ENCODE assay signal across 17 mouse cellular contexts in the genomic region with DNA sequence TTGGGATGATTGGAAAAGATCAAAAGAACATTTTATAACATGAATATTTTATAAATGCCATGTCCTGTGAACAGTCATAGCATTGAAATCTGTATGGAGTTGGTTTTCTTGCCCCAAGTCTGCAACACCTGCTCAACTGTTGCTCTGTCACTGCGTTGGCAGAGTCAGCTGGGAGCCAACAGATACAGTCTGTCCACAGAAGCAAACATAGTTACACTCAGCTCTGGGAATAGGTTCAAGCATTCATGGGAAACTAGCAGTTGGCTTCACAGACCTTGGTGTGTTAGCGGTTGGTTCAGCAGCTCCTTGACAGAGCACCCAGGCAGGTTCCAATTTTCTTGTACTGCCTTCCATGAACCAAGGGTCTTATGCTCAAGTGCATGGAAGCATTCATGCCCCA. TPM values are rescaled to one million over a fixed set of nuclear protein-coding genes. Genes with fewer than 3 reads are reported as not detected.
DNase-seq lines count a peak whose midpoint lies in the region; ATAC-seq lines count a peak whose summit lies in the region.
"Had no signal": no experiment of that assay in that cellular context is flagged by ENCODE, and none has a peak within 500 bp of the region (broad histone marks: within the 10 kb centered on the region; RNA-seq: fewer than 3 reads in every experiment).

No protein-coding gene starts in this region.

- ATAC-seq in frontal cortex, adult (ENCODE audit: low TSS enrichment): peak; percentile 36
- no peak for ATAC-seq in limb, embryonic 15.5 days (ENCODE audit: insufficient number of reproducible peaks, low FRiP score, low TSS enrichment, low read depth)
- ATAC-seq: intestine, embryonic 16.5 days; liver, postnatal 0 days had no signal

- DNase-seq in frontal cortex, postnatal 10 days (ENCODE audit: low spot score in 2 of 2): no peak
- DNase-seq in limb, embryonic 10.5 days (ENCODE audit: low spot score): no peak
- peak; percentile 81 to 82 for DNase-seq in layer of hippocampus, adult 8-10 months (ENCODE audit: low spot score in 2 of 2)
- DNase-seq in right cerebral cortex, postnatal 36 days (ENCODE audit: low spot score in 2 of 2): peak; percentile 67 to 74
- no peak for DNase-seq in retina, postnatal 1 day
- no peak for DNase-seq in adrenal gland, postnatal 10 days
- DNase-seq: adrenal gland, postnatal 14 days; B cell, adult 2 months; cerebellum, adult 8-10 months; liver, postnatal 0 days had no signal

- WGBS in limb, embryonic 15.5 days: 69% methylated on average over 2 of the region's 2 CpGs
- WGBS in limb, embryonic 10.5 days: 94% methylated on average over 2 of the region's 2 CpGs

- no peaks in the 10 kb centered on the region for H3K9me3 ChIP-seq in limb, embryonic 15.5 days
- no peaks in the 10 kb centered on the region for H3K9me3 ChIP-seq in limb, embryonic 10.5 days (replicated peaks)
- H3K9me3 ChIP-seq: embryonic facial prominence, embryonic 13.5 days; neural tube, embryonic 15.5 days had no signal

- no peaks in the 10 kb centered on the region for H3K27me3 ChIP-seq in limb, embryonic 15.5 days
- H3K27me3 ChIP-seq in limb, embryonic 10.5 days (ENCODE audit: low read depth, poor library complexity, severe bottlenecking): no peaks in the 10 kb centered on the region
- H3K27me3 ChIP-seq: embryonic facial prominence, embryonic 13.5 days; neural tube, embryonic 15.5 days had no signal

- H3K4me2 ChIP-seq in limb, embryonic 15.5 days: no peak overlapping the region
- H3K4me2 ChIP-seq: embryonic facial prominence, embryonic 13.5 days; midbrain, embryonic 11.5 days; neural tube, embryonic 15.5 days had no signal

- peak overlapping the region; percentile 50; the same call in 1 of the 2 replicates for H3K27ac ChIP-seq in limb, embryonic 15.5 days
- no peak overlapping the region for H3K27ac ChIP-seq in limb, embryonic 10.5 days
- H3K27ac ChIP-seq: embryonic facial prominence, embryonic 13.5 days had no signal

- H3K36me3 ChIP-seq in limb, embryonic 15.5 days: peaks cover 8% of the 10 kb centered on the region; the same call in 1 of the 2 replicates
- peaks cover 20% of the 10 kb centered on the region for H3K36me3 ChIP-seq in limb, embryonic 10.5 days

- no peak overlapping the region for H3K4me3 ChIP-seq in limb, embryonic 15.5 days
- no peak overlapping the region for H3K4me3 ChIP-seq in limb, embryonic 10.5 days
- H3K4me3 ChIP-seq: embryonic facial prominence, embryonic 13.5 days; neural tube, embryonic 15.5 days had no signal

- H3K9ac ChIP-seq in limb, embryonic 15.5 days: no peak overlapping the region
- H3K9ac ChIP-seq: embryonic facial prominence, embryonic 13.5 days; liver, postnatal 0 days; neural tube, embryonic 15.5 days had no signal

- peaks cover 45% of the 10 kb centered on the region for H3K4me1 ChIP-seq in limb, embryonic 15.5 days
- H3K4me1 ChIP-seq in limb, embryonic 10.5 days: peaks cover 59% of the 10 kb centered on the region

RNA-seq across cellular contexts. Expression of a gene that starts 4.0 kb away (rescaled TPM):
- 8.0 and 8.5 TPM in 2 replicates for polyA plus RNA-seq in limb, embryonic 15.5 days (2015; fragmentation: Nextera tagmentation; extraction: Ambion mirVana)
- 9.5 and 11.3 TPM in 2 replicates for polyA plus RNA-seq in limb, embryonic 10.5 days (2016; fragmentation: Nextera tagmentation; extraction: Ambion mirVana)
- 10 to 100 TPM; 24.6 to 34.1 (median 28.3) TPM for total RNA-seq in layer of hippocampus, adult 8-10 months (2022)
- total RNA-seq in adrenal gland, postnatal 10 days (2021): 10 to 100 TPM; 12.4 to 14.7 TPM

RNA-seq across cellular contexts. Expression of a gene that starts 5.7 kb away (rescaled TPM):
- 1.0 and 1.4 TPM in 2 replicates for polyA plus RNA-seq in limb, embryonic 15.5 days (2015; fragmentation: Nextera tagmentation; extraction: Ambion mirVana)
- polyA plus RNA-seq in limb, embryonic 10.5 days (2016; fragmentation: Nextera tagmentation; extraction: Ambion mirVana): 0.88 and 1.0 TPM in 2 replicates
- total RNA-seq in layer of hippocampus, adult 8-10 months (2022): 1 to 10 TPM; 3.4 to 7.1 (median 5.4) TPM
- 1 to 10 TPM; 2.2 to 3.1 TPM for total RNA-seq in adrenal gland, postnatal 10 days (2021)

RNA-seq across cellular contexts. Expression of a gene that starts 25.9 kb away (rescaled TPM):
- polyA plus RNA-seq in limb, embryonic 15.5 days (2015; fragmentation: Nextera tagmentation; extraction: Ambion mirVana): not detected in 2 replicates
- polyA plus RNA-seq in limb, embryonic 10.5 days (2016; fragmentation: Nextera tagmentation; extraction: Ambion mirVana): not detected in 2 replicates
- not detected for total RNA-seq in layer of hippocampus, adult 8-10 months (2022)
- total RNA-seq in adrenal gland, postnatal 10 days (2021): under 1 TPM in 1 of 2 experiments, not detected in 1; 0.51 TPM
- total RNA-seq: adrenal gland, postnatal 14 days had no signal
- polyA plus RNA-seq: embryonic facial prominence, embryonic 13.5 days; gonadal fat pad, adult 2 months; liver, postnatal 0 days; midbrain, embryonic 11.5 days had no signal

RNA-seq across cellular contexts. Expression of a gene that starts 28.3 kb away (rescaled TPM):
- 1.7 and 2.2 TPM in 2 replicates for polyA plus RNA-seq in limb, embryonic 15.5 days (2015; fragmentation: Nextera tagmentation; extraction: Ambion mirVana)
- 0.40 and 0.58 TPM in 2 replicates for polyA plus RNA-seq in limb, embryonic 10.5 days (2016; fragmentation: Nextera tagmentation; extraction: Ambion mirVana)
- 1 to 10 TPM; 1.5 to 2.7 (median 1.8) TPM for total RNA-seq in layer of hippocampus, adult 8-10 months (2022)
- 1 to 10 TPM; 5.3 to 6.9 TPM for total RNA-seq in adrenal gland, postnatal 10 days (2021)

RNA-seq across cellular contexts. Expression of a gene that starts 33.9 kb away (rescaled TPM):
- polyA plus RNA-seq in limb, embryonic 15.5 days (2015; fragmentation: Nextera tagmentation; extraction: Ambion mirVana): 6.8 and 8.7 TPM in 2 replicates
- polyA plus RNA-seq in limb, embryonic 10.5 days (2016; fragmentation: Nextera tagmentation; extraction: Ambion mirVana): 20.2 and 20.8 TPM in 2 replicates
- 10 to 100 TPM; 18.9 to 21.6 (median 19.3) TPM for total RNA-seq in layer of hippocampus, adult 8-10 months (2022)
- total RNA-seq in adrenal gland, postnatal 10 days (2021): 10 to 100 TPM; 17.7 to 20.6 TPM

Comparison
In these comparisons a context has a peak if more than half of its experiments do, and no peak if none do; other contexts are left out.
1. DNase-seq: peak in layer of hippocampus, adult 8-10 months (2 of 2) and right cerebral cortex, postnatal 36 days (2 of 2); none in frontal cortex, postnatal 10 days (0 of 2), limb, embryonic 10.5 days (single experiment), retina, postnatal 1 day (single experiment) and adrenal gland, postnatal 10 days (single experiment).